Mouse (Mus musculus): ENCODE data around the gene Eif4enif1.
A peak's percentile ranks its signal among the peaks of the same experiment; 100 is the strongest.
"Not testable (repeated sequence)": the region's sequence is repeated elsewhere in the genome, so short reads cannot be mapped to it uniquely, and the experiment has no call there.

The Eif4enif1 gene

GRCm38 (mm10) chr11:3202231-3202701 is at the start of gene Eif4enif1:
TSS of gene Eif4enif1 (plus strand) at chr11:3202392.
- DNase-seq = peak; percentile 89 to 93

- DNase-seq = peak; percentile 58 to 59
These were observed 48.4 kb upstream of the Eif4enif1 start for GRCm38 (mm10) chr11:3153666-3154397.

GRCm38 (mm10) chr11:3156991-3157390 is 45.2 kb upstream of the Eif4enif1 start:
- not testable (repeated sequence) for DNase-seq

GRCm38 (mm10) chr11:3157996-3158395 is 44.2 kb upstream of the Eif4enif1 start:
- peak; percentile 24 to 36 for DNase-seq

GRCm38 (mm10) chr11:3158800-3159199 is 43.4 kb upstream of the Eif4enif1 start:
- DNase-seq = not testable (repeated sequence)

GRCm38 (mm10) chr11:3161370-3161769 is 40.8 kb upstream of the Eif4enif1 start:
- DNase-seq = peak; percentile 56 to 62

- peak; percentile 59 to 62 for DNase-seq
These were observed 39.8 kb upstream of the Eif4enif1 start for GRCm38 (mm10) chr11:3162236-3162897.

- DNase-seq = peak; percentile 38
These were observed 39.1 kb upstream of the Eif4enif1 start for GRCm38 (mm10) chr11:3163122-3163521.

- DNase-seq = not testable (repeated sequence)
These were observed 38.5 kb upstream of the Eif4enif1 start for GRCm38 (mm10) chr11:3163661-3164060.

GRCm38 (mm10) chr11:3165210-3165782 is 36.9 kb upstream of the Eif4enif1 start:
- DNase-seq = not testable (repeated sequence)

GRCm38 (mm10) chr11:3166321-3166720 is 35.9 kb upstream of the Eif4enif1 start:
- peak in 1 of 2 experiments; percentile 15 for DNase-seq

GRCm38 (mm10) chr11:3167129-3167528 is 35.1 kb upstream of the Eif4enif1 start:
- not testable (repeated sequence) for DNase-seq

GRCm38 (mm10) chr11:3167571-3168001 is 34.6 kb upstream of the Eif4enif1 start:
- peak; percentile 48 to 50 for DNase-seq

GRCm38 (mm10) chr11:3169042-3169441 is 33.1 kb upstream of the Eif4enif1 start:
- peak in 1 of 2 experiments; percentile 39 for DNase-seq

- DNase-seq = peak; percentile 36 to 37
These were observed 30.3 kb upstream of the Eif4enif1 start for GRCm38 (mm10) chr11:3171931-3172330.

GRCm38 (mm10) chr11:3172526-3172925 is 29.7 kb upstream of the Eif4enif1 start:
- peak in 1 of 2 experiments; percentile 6 for DNase-seq

GRCm38 (mm10) chr11:3173425-3174318 is 28.5 kb upstream of the Eif4enif1 start:
- peak; percentile 53 to 58 for DNase-seq

GRCm38 (mm10) chr11:3178968-3179725 is 23.0 kb upstream of the Eif4enif1 start:
- DNase-seq = peak; percentile 6 to 27

GRCm38 (mm10) chr11:3179726-3180092 is 22.5 kb upstream of the Eif4enif1 start:
- DNase-seq = peak; percentile 25 to 32

- peak in 1 of 2 experiments; percentile 4 for DNase-seq
These were observed 21.6 kb upstream of the Eif4enif1 start for GRCm38 (mm10) chr11:3180510-3181160.

GRCm38 (mm10) chr11:3181250-3181649 is 20.9 kb upstream of the Eif4enif1 start:
- DNase-seq = peak; percentile 66 to 70

All from B cell, adult 2 months (primary cell).